Mouse (Mus musculus) right cerebral cortex, postnatal 10 days (tissue): ENCODE results near the gene Klhl21.
A peak's percentile ranks its signal among the peaks of the same experiment; 100 is the strongest.

ENCODE experiments used
- DNase-seq, 2 experiments: peaks; one replicate each; pipeline ENCODE4 v3.0.0; 2021; ENCODE audit warnings: low spot score in 2 of 2

The Klhl21 gene

DNA sequence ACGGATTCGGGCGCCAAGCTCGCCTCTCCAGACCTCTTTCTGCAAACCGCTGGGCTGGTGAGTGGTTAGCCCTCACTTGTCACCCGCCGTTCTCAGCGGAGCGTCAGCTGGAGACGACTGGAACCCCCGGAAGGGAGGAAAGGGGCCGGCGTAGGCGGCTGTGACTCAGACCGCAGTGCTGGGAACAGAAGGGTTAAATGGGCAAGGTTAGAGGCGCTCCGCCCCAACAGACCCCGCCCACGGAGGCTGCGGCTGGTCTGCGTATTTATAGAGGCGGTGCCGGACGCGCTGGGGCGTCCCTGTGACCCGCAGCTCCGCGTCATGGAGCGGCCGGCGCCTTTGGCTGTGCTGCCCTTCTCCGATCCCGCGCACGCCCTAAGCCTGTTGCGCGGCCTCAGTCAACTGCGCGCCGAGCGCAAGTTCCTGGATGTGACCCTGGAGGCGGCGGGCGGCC, at the start of gene Klhl21:
Klhl21 (plus strand) TSS at position 182 of the 454 bp plus-strand sequence.
- peak; percentile 95 for DNase-seq

- no peak for DNase-seq
Observed at GRCm38 (mm10) chr4:151959849-151960512, 48.6 kb upstream of the Klhl21 start.

DNA sequence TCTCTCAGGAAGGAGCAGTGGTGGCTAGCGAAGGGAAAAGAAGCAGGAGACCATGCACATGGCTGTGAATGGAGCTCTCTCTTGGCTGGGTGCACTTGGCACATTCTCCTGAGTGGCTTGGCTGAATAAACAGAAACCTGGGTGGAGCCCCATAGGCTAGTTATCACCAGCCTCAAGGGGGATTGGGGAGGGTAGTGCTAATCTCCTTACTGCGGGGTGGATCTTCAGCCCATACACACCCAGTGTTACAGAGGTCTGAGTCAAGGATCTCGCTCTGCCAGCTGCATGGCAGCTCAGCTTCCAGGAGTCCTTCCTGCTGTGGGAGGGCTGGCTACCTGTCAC, 48.1 kb upstream of the Klhl21 start:
- DNase-seq, result no peak

DNA sequence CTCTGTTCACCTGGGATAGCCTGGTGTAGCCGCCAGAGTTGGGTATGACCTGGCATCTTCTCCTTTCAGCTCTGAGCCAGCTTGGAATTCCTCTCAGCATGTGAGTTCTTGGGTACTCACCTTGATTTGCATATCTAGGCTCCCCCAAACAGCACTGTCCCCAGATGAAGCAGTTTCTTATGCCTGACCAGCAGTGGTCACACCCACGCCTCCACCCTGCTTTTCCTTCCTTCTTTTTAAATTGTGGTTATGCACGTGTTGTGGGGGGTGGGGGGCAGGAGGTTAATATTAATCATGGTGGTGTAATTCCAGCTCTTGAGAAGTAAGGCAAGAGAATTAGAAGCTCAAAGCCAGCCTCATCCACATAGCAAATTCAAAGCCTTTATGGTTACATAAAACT, 45.8 kb upstream of the Klhl21 start:
- no peak for DNase-seq

DNA sequence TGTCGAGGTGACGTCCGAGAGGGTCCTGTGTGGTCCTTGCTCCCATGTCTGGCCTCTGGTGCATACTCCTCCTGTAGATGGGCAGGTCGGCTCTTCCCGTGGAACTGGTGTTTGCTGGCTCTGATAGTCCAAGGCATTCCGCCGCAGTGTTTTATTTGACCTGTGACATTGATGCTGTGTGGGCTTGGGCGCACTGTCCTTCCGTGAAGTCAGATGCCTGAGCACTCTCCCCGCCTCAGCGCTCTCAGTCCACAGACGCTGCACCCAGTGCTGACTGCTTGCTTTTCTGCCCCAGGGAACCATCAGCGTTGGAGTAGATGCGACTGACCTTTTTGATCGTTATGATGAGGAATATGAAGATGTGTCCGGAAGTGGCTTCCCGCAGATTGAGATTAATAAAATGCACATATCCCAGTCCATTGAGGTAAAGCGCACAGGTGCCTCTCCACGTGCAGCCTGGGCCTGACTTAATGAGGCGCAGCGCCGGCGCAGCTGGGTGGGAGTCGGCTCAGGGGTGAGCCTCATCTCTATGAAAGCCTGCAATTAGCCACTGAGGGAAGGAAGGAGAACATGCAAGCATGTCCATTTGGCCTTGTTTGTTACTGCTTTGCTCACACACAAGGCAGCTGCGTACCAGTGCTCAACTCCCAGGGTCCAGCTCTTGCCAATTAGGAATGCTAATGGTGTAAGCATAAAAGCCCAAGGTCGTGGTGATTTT, 40.2 kb upstream of the Klhl21 start:
- no peak for DNase-seq

DNA sequence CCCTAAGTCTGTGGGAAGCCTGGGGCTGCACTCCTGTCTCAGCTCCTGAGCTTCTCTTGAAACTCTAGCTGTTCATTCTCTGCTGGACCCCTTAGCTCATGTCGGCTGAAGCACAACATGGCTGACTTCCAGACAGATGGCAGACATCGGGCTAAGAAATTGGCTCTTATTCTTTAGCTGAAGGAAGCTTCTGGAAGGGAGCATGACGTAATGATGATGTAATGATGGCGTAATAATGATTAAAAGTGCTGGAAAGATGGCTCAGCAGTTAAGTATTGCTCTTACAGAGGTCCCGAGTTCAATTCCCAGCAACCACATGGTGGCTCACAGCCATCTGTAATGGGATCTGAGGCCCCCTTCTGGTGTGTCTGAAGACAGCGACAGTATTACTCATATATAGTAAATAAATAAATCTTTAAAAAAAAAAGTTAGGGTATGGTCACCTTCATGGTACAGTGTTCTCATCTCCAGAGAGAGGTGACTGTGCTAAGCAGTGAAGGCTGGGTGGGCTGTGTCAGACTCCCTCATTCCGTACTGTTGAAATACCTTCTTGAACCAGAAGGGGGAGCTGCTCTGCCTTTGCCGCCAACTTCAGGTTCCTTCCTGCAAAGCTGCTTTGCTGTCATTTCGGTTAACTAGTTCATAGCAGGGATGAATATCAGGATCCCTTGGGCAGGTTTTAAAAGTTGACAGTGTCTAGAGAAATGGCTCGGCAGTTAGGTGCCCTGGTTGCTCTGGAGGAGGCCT, 36.2 kb upstream of the Klhl21 start:
- DNase-seq, result peak; percentile 48 to 65

DNA sequence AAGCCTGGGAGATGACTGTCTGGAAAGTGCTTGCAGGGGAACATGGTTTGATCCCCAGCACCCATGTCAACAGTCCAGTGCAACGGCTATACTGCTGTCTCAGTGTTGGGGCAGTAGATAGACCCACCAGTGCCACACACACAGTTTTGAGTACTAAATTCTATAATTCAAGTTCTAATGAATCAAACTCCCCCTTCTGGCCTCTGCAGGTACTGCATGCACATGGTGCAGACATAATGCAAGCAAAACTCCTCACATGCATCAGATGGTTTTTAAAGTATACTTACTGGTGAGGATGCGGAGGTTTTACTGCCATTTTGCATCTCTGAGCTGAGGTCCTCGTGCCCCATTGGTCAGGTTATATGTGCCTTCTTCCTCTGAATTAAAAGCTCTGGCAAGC, 33.2 kb upstream of the Klhl21 start:
- no peak for DNase-seq

- peak; percentile 90 to 92 for DNase-seq
Observed at GRCm38 (mm10) chr4:151977748-151978147, 30.9 kb upstream of the Klhl21 start.

- no peak for DNase-seq
Observed at GRCm38 (mm10) chr4:151980699-151981098, 27.9 kb upstream of the Klhl21 start.

DNA sequence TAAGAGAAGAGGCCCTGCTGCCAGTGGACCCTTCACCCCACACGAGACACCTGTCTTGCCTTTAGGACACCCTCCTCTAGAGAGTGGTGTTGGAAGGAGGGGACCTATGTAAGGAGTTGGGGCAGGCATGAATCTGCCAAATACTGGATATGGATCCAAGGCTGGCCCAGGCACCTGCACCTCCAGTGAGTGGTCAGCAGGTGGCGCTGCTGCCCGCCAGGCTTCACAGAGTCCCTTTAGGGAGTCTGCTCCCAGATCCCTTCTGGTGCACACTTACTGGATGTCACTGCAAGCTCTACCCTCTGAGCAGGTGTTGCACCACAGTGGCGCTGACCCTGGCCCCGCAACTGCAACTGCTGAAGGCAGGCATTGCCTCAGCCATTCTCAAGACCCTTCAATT, 27.2 kb upstream of the Klhl21 start:
- peak; percentile 88 to 89 for DNase-seq

GRCm38 (mm10) chr4:151983043-151983442, 25.6 kb upstream of the Klhl21 start:
- DNase-seq, result no peak

GRCm38 (mm10) chr4:151983560-151983959, 25.0 kb upstream of the Klhl21 start:
- DNase-seq, result no peak

GRCm38 (mm10) chr4:151985886-151986285, 22.7 kb upstream of the Klhl21 start:
- peak in 1 of 2 experiments; percentile 35 for DNase-seq

GRCm38 (mm10) chr4:151986650-151987049, 22.0 kb upstream of the Klhl21 start:
- DNase-seq, result peak in 1 of 2 experiments; percentile 27

DNA sequence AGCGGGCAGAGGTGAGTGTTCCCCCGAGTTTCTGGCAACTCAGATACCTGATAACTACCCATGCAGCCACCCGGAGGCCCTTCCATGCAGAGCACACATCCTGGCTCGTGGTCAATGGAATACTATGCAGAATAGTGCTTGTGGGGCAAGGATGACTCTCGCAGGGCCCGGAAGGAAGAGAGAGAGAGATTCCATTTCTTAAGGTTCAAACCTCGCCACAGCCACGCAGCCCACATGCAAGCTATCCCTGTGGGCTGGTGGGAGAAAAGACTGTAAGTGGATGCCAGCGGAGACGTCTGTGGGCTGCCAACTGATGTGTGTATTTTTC, 20.6 kb upstream of the Klhl21 start:
- no peak for DNase-seq

- DNase-seq, result peak; percentile 85 to 87
Observed at GRCm38 (mm10) chr4:151988342-151989109, 20.1 kb upstream of the Klhl21 start, which contains the start of gene Thap3. Thap3 (minus strand) TSS chr4:151988997.

DNA sequence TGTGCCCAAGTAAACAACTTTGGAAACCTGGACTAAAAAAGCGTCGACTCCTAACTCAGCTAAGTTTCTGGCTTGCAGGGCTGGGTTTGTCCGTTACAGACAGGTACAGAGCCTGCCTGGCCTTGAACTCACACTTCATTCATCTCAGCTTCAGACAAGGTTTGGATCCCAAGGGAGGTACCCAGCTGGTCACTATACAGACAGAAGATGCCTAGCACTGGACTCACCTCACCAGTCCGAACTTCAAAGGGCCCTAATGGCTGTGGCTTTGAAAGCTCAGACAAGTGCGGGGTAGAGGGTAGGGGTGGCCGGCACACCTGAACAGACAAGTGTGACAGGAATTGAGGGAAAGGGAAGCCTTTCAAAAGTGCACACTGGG, 19.5 kb upstream of the Klhl21 start:
- no peak for DNase-seq

DNA sequence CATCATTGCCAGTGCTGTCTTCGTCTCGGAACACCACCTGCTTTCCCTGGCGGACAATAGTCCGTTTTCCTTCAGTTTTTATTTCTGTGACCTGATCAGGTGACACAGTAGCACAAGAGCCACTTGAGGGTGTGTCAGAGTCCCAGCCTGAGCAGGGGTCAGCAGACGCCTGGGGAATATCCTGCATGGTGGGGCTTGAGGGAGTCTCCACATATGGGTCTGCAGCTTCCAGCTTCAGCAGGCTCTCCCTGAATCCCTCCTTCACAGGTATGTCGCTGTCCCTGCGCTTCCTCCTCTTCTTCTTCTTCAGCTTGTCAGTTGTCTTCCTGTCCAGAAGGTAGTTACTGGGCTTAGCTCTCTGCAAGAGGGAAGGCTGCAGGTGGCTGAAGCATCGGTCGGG, 16.5 kb upstream of the Klhl21 start:
- DNase-seq, result no peak

- DNase-seq, result no peak
Observed at GRCm38 (mm10) chr4:151993035-151993434, 15.6 kb upstream of the Klhl21 start.

GRCm38 (mm10) chr4:151994228-151995171, 14.1 kb upstream of the Klhl21 start:
- DNase-seq, result no peak
